ENCODE assay signal across 8 mouse cellular contexts in the genomic region with DNA sequence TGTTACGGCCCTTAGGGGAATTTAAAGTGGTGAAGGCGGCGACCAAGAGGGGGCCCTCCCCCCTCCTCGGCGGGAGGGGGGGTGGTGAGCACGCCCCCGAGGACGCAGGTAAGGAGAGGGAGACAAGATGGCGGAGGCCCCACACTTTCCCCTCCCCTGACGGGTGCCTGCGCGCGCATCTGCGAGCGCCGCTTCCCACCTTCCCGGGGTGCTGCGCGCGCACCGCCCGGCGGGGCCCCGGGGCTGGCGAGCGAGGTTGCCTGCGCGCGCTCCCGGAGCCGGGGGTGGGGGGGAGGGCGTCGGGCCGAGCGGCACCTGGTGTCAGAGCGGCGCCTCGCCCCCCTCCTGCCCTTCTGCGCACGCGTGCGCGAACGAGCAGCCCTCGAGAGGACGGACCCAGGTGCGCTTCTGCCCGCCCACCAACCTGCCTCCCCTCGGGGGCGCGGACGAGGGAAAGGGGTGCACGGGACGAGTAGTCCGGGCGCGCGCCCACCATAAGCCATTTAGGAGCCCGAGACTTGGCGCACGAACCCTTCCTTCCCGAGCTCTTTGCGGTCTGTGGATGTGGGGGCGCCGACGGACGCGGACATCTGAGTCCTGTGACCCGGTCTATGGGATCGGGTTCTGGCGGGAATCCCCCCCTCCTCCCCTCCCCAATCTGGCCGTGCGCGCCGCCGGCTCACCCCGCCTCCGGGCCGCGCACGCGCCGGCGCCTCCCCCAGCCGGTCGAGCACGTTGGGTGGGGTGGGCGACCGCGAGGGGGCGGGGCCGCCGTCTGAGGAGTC. TPM values are rescaled to one million over a fixed set of nuclear protein-coding genes. Genes with fewer than 3 reads are reported as not detected.
DNase-seq lines count a peak whose midpoint lies in the region; ATAC-seq lines count a peak whose summit lies in the region.

No protein-coding gene starts in this region.

- peak overlapping the region; percentile 88 for H3K9ac ChIP-seq in hindbrain, embryonic 13.5 days

- peak overlapping the region; percentile 62 for H3K4me2 ChIP-seq in hindbrain, embryonic 13.5 days

- H3K4me3 ChIP-seq in hindbrain, embryonic 13.5 days: peak overlapping the region; percentile 70

- ATAC-seq in hindbrain, embryonic 13.5 days (ENCODE audit: low FRiP score): peak; percentile 90

- H3K36me3 ChIP-seq in hindbrain, embryonic 13.5 days: peaks cover 27% of the 10 kb centered on the region

- H3K4me1 ChIP-seq in hindbrain, embryonic 13.5 days (replicated peaks): peaks cover 24% of the 10 kb centered on the region

- WGBS in hindbrain, embryonic 13.5 days: 0% methylated on average over 64 of the region's 93 CpGs

- peak; percentile 93 for DNase-seq in R1 (ENCODE audit: low read depth, low spot score)
- DNase-seq in cerebellum, postnatal 14 days: peak; percentile 94 to 95
- DNase-seq in frontal cortex, postnatal 14 days (ENCODE audit: low spot score in 2 of 2): peak; percentile 77 to 83
- DNase-seq in layer of hippocampus, postnatal 25 days (ENCODE audit: extremely low spot score in 1 of 2, low spot score in 1 of 2): peak; percentile 75 to 76
- peak; percentile 90 for DNase-seq in lung, postnatal 14 days
- DNase-seq in ovary, postnatal 36 days (ENCODE audit: low spot score): peak; percentile 92
- DNase-seq in thymus, postnatal 14 days: peak; percentile 98

- no peaks in the 10 kb centered on the region for H3K9me3 ChIP-seq in hindbrain, embryonic 13.5 days

- peak overlapping the region; percentile 99 for H3K27ac ChIP-seq in hindbrain, embryonic 13.5 days

- H3K27me3 ChIP-seq in hindbrain, embryonic 13.5 days: no peaks in the 10 kb centered on the region

RNA-seq across cellular contexts. Expression of a gene that starts 0.6 kb away (rescaled TPM):
- 51.3 and 53.7 TPM in 2 replicates for polyA plus RNA-seq in hindbrain, embryonic 13.5 days (2015; fragmentation: Nextera tagmentation; extraction: Ambion mirVana)
- 100 to 1,000 TPM in 1 of 2 experiments, 10 to 100 TPM in 1; 88.9 to 125 TPM for total RNA-seq in layer of hippocampus, postnatal 25 days (2021)

RNA-seq across cellular contexts. Expression of a gene that starts 7.0 kb away (rescaled TPM):
- 17.6 and 19.0 TPM in 2 replicates for polyA plus RNA-seq in hindbrain, embryonic 13.5 days (2015; fragmentation: Nextera tagmentation; extraction: Ambion mirVana)
- 1 to 10 TPM; 6.0 to 9.2 TPM for total RNA-seq in layer of hippocampus, postnatal 25 days (2021)

RNA-seq across cellular contexts. Expression of a gene that starts 33.4 kb away (rescaled TPM):
- 10.8 and 13.7 TPM in 2 replicates for polyA plus RNA-seq in hindbrain, embryonic 13.5 days (2015; fragmentation: Nextera tagmentation; extraction: Ambion mirVana)
- total RNA-seq in layer of hippocampus, postnatal 25 days (2021): 10 to 100 TPM; 50.9 to 65.3 TPM

RNA-seq across cellular contexts. Expression of a gene that starts 48.8 kb away (rescaled TPM):
- 6.6 and 8.2 TPM in 2 replicates for polyA plus RNA-seq in hindbrain, embryonic 13.5 days (2015; fragmentation: Nextera tagmentation; extraction: Ambion mirVana)
- 1 to 10 TPM in 1 of 2 experiments, not detected in 1; 1.8 TPM for total RNA-seq in layer of hippocampus, postnatal 25 days (2021)

RNA-seq across cellular contexts. Expression of a gene that starts 53.0 kb away (rescaled TPM):
- 40.5 and 44.0 TPM in 2 replicates for polyA plus RNA-seq in hindbrain, embryonic 13.5 days (2015; fragmentation: Nextera tagmentation; extraction: Ambion mirVana)
- total RNA-seq in layer of hippocampus, postnatal 25 days (2021): 10 to 100 TPM; 26.4 to 33.9 TPM

Comparison
In these comparisons a context has a peak if more than half of its experiments do, and no peak if none do; other contexts are left out.
1. Peak in every context shown above with its lines: DNase-seq, ATAC-seq, H3K4me3 ChIP-seq and H3K27ac ChIP-seq.